Mouse (Mus musculus) megakaryocyte-erythroid progenitor cell, adult 5-6 weeks (primary cell): ENCODE data around the gene Rsrc1. TPM values are rescaled to one million over a fixed set of nuclear protein-coding genes. Genes with fewer than 3 reads are reported as not detected.

Experiments
- ATAC-seq: replicated peaks from 2 replicates; pipeline ENCODE4 v1.8.0; 2016; ENCODE audit warnings: mild to moderate bottlenecking, inconsistent platforms; ENCODE audit not compliant: severe bottlenecking, poor library complexity, low FRiP score, low TSS enrichment
- total RNA-seq, 2 experiments: library from RNA; stranded (forward) in 1 of 2; stranded (reverse) in 1 of 2; fragments of 200-1000, 215-1000 nt in 1 of 2; fragments of >200 nt in 1 of 2; fragmentation: Nextera tagmentation in 1 of 2; gene quantifications; 2 replicates each; pipeline ENCODE4 v1.2.3; 2014 to 2017

Gene Rsrc1
- total RNA-seq (2014; fragmentation: Nextera tagmentation): 30.5 and 30.9 TPM in 2 replicates
- total RNA-seq (2017): 41.3 and 50.2 TPM in 2 replicates

DNA sequence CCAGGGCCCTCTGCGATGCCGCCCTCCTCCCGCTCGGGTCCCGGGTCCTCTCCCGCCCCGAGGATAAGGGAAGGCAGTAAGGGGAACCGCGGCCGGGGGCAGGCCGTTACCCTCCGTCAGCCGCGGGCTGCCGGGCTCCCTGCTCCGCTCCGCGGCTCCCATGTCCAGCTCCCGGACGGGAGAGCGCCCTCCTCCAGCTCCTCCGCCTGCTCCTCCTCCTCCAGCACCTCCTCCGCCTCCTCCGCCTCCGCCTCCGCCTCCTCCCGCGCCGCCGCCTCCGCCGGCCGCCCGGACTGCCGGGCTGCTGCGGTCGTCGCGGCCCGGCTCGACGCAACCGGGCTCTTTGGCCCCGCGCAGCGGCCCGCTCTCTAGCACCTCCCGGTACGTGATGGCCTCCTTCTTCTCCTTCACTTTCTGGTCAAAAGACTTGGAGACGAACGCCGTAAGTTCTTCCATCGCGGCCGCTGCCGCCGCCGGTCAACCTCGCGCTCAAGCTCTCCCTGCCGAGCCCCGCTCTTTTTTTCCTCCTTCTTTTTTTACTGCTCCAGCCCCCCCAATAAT is at the start of gene Rsrc1:
Gene Rsrc1 (plus strand): TSS at position 290 of the 561 bp plus-strand sequence.
- ATAC-seq: peak; percentile 25; the same call in 1 of the 2 replicates

GRCm38 (mm10) chr3:66939675-66940074 is 41.5 kb upstream of the Rsrc1 start:
- no peak for ATAC-seq

DNA sequence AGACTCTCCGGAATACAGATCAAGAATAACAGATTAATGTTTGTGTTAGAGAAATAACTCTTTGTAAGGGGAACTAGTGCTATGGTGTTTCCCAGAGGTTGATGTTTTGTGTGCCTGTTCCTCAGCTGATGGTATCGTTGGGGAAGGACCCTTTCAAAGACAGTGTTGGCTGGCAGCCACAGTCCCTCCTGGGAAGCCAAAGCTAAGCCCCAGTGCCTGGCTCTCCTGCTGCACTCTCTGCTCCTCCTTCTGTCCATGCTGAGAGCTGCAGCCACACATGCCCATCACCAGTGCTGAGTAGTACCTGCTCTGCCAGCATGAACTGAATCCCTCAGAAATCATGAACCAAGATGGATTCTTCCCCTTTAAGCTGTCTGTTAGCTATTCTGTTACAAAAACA is 26.1 kb upstream of the Rsrc1 start:
- ATAC-seq: no peak

GRCm38 (mm10) chr3:66959972-66960371 is 21.2 kb upstream of the Rsrc1 start:
- no peak for ATAC-seq

GRCm38 (mm10) chr3:66964884-66965283 is 16.3 kb upstream of the Rsrc1 start:
- no peak for ATAC-seq

GRCm38 (mm10) chr3:66967508-66967907 is 13.7 kb upstream of the Rsrc1 start:
- no peak for ATAC-seq

DNA sequence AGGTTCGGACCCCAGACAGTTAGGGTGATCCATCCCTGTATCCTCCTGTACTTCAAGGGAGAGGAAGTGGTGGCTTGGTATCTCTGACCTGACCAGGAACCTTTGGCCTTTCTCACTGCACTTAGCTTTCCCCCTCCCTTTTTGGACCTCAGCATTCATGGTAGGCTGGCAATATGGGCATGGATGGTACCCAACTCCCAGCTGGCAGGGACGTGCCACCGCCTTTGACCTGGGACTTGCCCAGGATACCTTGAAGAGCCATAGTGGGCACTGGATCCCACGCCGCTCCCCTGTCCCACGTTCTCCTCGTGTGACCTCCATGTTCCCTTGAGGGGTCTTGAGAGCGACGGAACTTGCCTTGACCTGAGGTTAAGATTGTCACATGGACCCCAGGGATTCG is 10.9 kb upstream of the Rsrc1 start:
- ATAC-seq: no peak

- ATAC-seq: no peak; the same call in 1 of the 2 replicates
Measured at GRCm38 (mm10) chr3:66970661-66971331, 10.4 kb upstream of the Rsrc1 start.

GRCm38 (mm10) chr3:66972191-66972950 is 8.8 kb upstream of the Rsrc1 start:
- ATAC-seq: no peak

DNA sequence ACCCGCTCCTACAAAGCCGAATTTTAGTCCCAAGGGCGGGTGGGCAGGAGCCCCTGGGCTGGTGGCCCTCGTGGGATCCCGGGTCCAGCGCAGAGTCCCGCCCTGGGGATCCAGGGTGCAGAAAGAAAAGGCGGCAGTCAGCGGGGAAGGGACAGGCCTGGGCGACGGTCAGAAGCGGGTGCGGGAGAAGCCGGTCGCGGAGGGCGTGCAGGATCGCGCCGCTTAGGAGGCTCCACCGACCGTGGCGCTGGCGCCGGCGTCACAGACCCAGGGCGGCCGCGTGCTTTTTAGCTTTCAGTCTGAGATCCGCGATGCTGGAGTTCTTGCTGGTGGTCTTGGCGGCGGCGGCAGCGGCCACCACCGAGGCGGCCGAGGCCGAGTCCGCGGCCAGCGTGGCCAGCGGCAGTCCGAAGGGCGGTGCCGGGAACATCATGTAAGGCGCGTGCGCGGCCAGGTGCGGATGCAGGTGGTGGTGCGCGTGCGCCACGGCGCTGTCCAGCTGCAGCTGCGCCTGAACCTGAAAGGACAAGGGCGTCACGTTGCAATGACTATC is 7.7 kb upstream of the Rsrc1 start:
- peak; percentile 66 for ATAC-seq

DNA sequence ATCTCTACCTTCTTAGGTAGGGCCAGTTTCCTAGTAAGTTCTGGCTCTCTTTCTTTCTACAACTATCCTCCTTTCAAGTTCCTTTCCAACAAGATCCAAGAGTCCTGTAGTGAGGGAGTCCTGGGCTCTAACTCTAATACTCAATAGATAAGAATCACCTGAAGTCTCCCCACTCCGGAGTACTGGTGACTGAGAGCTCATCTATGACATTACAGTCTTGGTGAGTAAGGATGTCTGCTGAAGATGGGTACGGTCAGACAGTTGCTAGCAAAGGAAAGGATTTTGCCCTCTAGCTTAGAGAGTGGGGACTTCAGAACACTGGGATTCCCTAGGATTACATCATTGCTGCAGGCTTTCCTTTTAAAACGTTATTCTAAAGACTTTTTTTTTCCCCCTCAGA is 6.7 kb upstream of the Rsrc1 start:
- no peak for ATAC-seq

DNA sequence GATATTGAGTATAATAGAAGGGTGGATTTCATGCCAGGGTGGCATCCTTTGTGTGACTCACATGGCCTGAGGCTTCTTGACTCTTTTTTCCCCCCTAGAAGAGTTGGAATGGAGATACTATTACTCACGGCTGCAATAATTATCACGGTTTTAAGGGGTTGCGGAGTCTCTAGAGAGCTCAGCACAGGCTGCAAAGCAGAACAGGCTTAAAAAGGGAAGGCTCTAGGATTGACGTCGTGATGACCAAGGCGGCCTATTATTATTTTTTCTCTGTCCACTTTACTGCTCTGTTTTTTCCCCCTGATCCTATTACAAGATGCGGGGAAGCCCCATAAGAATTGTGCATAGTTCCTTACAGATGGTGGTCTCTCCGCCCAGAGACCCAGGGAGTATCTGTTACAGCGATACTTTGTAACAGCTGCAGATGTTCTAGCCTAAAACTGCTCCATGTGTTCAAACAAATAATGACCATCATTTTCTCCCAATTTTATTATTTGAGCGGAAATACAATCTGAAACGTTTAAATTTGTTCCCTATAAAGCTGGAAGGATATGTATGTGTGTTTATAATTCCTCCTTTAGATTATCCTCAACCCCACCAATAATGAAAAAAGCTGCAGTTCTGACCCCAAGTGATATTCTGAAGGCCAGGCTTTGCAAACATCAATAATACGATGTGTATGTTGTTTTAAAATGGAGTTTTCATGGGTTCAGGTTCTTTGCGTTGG is 4.1 kb upstream of the Rsrc1 start:
- ATAC-seq: no peak

DNA sequence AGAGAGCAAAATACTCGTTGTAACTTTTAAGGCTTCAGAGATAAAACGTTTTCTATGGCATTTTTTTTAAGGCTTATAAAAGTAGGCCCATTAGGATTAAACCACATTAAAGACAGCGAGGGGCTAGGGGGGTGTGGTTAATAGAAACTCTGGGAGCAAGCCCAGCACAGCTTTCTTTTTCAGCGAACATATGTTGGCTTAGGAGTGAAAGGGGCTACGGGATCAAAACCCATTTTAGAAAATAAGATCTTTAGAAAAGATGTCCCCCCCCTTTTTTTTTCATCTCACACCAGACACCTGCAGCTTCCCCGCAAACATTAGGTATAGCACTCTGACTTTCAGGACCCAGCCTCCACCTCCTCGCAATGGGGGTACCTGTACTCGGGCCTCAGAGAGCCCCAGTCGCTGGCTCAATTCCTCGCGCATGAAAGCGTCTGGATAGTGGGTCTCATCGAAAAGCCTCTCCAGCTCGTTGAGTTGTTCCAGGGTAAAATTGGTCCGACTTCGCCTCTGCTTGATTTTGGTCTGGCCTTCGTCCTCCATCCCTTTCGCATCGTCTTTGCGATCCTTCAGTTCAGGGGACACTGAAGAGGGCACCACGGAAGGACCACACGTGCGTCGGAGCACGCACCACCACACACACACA is 3.3 kb upstream of the Rsrc1 start:
- no peak for ATAC-seq

DNA sequence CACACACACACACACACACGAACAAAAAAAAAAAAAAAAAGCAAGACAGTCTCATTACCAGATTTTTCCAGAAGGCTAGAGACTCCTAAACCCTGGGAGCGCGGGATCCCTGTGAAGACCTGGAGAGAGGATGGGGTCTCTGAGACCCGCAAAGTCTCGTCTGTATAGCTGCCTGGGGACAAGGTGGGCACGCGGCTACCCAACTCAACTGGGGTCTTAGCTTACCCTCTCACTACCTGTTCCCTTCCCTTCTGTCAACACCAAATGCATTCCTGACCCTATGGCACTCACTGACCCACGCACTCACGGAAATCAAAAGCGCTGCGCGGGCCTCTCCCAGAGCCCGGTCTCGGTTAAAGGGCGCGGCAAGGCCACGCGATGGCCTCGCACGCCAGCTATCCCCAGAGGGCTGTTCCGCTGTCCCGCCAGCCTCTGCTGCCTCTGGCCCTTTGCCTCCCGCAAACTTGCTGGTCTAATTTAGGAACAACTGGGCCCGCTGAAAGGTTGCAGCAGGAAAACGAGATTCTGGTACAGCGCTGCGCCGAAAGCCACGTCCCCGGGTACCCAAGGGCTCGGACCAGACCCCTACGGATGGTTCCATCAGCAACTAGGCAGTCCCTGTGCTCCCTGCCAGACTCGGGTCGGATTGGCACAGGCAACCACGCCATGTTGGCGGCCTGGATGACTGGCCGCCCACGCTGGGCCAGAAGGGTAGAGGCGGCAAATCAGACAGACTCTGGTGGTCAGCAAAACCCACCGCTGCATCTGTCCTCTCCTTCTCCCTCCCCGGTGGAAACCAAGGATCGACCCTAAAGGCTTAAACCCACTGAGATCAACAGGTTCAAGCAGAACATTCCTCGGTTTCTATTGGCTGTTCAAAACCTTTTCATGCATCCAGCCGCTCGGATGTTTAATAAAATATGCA is 2.5 kb upstream of the Rsrc1 start:
- ATAC-seq: no peak

DNA sequence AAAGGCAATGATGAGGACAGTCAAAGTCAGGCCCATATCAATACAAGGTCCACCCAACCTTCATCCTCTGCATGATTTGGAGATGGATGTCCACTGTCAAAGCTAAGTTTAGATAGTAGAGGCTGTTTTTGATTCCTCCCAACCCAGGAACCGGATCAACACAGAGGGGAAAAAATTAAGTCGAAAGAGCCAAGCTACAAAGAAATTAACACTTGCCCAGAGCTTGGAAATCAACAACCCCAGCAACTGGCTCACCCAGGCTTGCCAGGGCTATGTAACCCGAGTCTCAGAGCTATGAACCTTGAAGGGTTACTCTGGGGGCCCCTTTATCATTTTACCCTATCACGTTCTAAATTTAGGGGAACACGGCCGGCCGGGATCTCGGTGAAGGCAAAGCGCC is 1.7 kb upstream of the Rsrc1 start:
- ATAC-seq: no peak

DNA sequence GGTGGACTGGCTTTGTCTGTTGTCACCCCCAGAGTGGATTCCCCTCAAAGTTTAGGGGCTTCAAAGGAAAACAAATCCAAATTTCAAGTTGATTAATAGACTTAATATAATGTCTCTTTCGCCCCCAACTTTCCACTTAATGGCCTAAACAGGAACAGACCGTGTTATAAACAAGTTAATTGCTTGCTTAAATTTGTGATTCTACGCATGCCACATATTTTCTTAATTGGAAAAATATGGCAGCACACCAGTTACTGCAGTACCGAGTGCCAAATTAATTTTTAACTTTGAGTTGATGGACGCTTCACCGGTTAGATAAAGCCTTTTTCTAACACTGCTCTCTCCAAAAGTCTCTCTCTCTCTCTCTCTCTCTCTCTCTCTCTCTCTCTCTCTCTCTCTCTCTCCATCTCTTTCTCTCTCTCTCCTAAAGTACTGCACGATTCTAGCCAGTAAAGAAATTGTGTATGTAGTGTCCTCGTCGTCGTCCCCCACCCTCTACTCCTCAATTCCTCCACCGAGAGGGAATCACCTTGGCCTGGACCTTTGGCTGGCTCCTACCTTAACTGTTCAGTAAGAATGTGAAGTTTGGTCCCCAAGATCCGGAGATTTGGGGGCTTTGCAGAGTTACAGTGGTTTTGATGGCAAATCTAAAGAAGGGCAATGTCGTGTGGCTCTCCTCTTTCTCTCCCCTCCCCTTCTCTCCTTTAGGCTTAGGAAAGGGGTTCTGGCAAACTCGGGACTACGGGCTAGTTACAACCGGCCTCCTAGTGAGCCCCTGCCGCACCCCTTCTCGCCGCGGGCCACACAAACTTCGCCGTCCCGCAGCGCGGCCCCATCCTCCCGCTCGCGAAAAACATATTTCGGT is 847 bp upstream of the Rsrc1 start:
- no peak for ATAC-seq

DNA sequence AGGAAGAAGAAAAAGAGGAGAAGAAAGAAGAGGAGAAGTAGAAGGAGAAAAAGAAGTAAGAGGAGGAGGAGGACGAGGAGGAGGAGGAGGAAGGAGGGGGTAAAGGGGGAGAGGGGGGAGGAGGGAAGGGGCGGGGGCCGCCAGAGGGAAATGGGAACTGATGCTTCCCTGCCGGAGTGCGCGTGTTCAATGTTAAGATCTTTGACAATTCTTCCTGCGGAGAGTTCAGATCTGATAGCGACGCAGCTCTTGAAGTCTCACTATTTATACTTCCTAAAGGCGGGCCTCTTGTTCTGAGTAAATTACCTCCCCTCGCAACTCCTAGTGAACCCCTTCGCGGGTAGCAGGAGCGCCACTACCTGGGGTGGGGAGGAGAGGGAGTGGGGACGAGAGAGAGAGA is 516 bp downstream of the Rsrc1 start, which contains the start of gene Shox2:
Gene Shox2 (minus strand): TSS at position 66 of the 400 bp plus-strand sequence.
- no peak for ATAC-seq
